Mouse (Mus musculus) heart, embryonic 12.5 days (tissue): Measurements from ENCODE around the gene Stoml2. TPM values are rescaled to one million over a fixed set of nuclear protein-coding genes. Genes with fewer than 3 reads are reported as not detected.

Experiments used
- ATAC-seq: fragments of 200-750 bp; cut with Nextera tagmentation; 2 replicates; pipeline ENCODE4 v1.8.0; 2017; ENCODE audit warnings: moderate TSS enrichment, moderate library complexity; ENCODE audit not compliant: insufficient number of reproducible peaks, low FRiP score
- H3K27ac ChIP-seq: fragments of 300-500 bp; sonication (generic); 2 replicates; pipeline ENCODE4 v1.5.1; 2016; ENCODE audit warnings: mild to moderate bottlenecking, moderate library complexity; ENCODE audit not compliant: poor library complexity, severe bottlenecking
- H3K27me3 ChIP-seq: fragments of 300-500 bp; sonication (generic); replicated peaks from 2 replicates; pipeline ENCODE4 v1.6.1; 2016; ENCODE audit warnings: mild to moderate bottlenecking, moderate library complexity
- H3K36me3 ChIP-seq: fragments of 300-500 bp; sonication (generic); 2 replicates; pipeline ENCODE4 v1.6.1; 2016; ENCODE audit warnings: mild to moderate bottlenecking, moderate library complexity
- H3K4me1 ChIP-seq: fragments of 300-500 bp; sonication (generic); replicated peaks from 2 replicates; pipeline ENCODE4 v1.6.1; 2016; ENCODE audit warnings: mild to moderate bottlenecking
- H3K4me2 ChIP-seq: fragments of 300-500 bp; sonication (generic); 2 replicates; pipeline ENCODE4 v1.6.1; 2016; ENCODE audit warnings: mild to moderate bottlenecking, moderate library complexity
- H3K4me3 ChIP-seq: fragments of 300-500 bp; sonication (generic); 2 replicates; pipeline ENCODE4 v1.5.1; 2016; ENCODE audit warnings: mild to moderate bottlenecking
- H3K9ac ChIP-seq: fragments of 300-500 bp; sonication (generic); 2 replicates; pipeline ENCODE4 v1.6.1; 2016; ENCODE audit warnings: mild to moderate bottlenecking, moderate library complexity
- H3K9me3 ChIP-seq: fragments of 300-500 bp; sonication (generic); replicated peaks from 2 replicates; pipeline ENCODE4 v1.6.1; 2016; ENCODE audit warnings: mild to moderate bottlenecking, moderate library complexity
- WGBS: fragments of 180-500 bp; shearing (Covaris S2); methylation state at CpG from one replicate; pipeline ENCODE4 v1.1.7; 2016; 5-methylcytosine and 5-hydroxymethylcytosine counted together
- polyA plus RNA-seq: library from polyadenylated mRNA; unstranded; fragments of >200 nt; fragmentation: Nextera tagmentation; extraction: Ambion mirVana; gene quantifications from 2 replicates; pipeline ENCODE4 v1.2.1, GENCODE M21; 2016

The Stoml2 gene
- 208 and 219 TPM in 2 replicates for polyA plus RNA-seq

DNA sequence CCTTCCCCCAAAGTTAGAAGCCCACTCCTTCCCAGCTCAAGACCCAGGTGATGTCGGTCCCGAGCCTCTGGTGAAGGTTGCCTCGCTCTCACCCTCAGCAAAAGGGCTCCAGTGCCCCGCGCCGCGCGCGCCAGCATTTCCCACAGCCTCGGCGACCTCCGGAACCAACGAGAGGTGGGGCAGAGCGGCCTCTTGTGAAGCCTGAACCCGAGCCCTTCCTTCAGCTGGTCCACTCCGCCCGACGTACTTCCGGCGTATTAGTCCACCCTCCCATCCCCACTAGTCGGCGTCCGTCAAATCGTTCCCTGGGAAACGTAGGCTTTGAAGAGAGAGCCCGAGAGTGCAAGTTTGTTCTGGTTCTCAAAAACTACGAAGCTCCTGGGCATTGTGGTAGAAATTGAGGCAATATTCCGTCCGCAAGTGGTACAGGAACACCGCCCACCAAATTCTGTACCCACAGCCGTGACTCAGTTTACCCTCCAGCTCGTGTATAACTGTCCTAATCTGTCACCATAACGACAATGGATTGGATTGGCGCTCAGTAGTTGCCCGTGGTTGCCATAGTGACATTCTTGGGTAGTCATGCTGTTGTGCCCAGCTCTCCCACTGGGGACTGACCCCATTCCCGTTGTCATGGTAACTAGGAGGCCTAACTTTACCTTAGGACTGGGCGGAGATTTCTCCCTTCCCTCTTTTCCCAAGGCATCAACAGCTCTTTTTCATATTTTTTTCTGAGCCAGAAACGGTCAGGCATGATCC, at the start of gene Stoml2:
Gene Stoml2, minus strand, starts transcription at position 474 of the 759 bp plus-strand sequence.
- Histone ChIP-seq H3K27ac (peak within 1 kb of the TSS; percentile 85), H3K9ac (peak within 1 kb of the TSS; percentile 86), H3K4me3 (peak within 1 kb of the TSS; percentile 75), H3K27me3 (no peaks in the 10 kb centered on the region), H3K4me2 (peak within 1 kb of the TSS; percentile 87), H3K9me3 (no peaks in the 10 kb centered on the region), H3K4me1 (peaks cover 13% of the 10 kb centered on the region), H3K36me3 (peaks cover 71% of the 10 kb centered on the region)
- ATAC-seq: peak; percentile 95
- WGBS: 1% methylated on average over 38 of the region's 38 CpGs

- 0 out of 2 replicates have a peak, but pooled peaks cover 3% of the 10 kb centered on the region for H3K4me1 ChIP-seq
- H3K36me3 ChIP-seq: no peaks in the 10 kb centered on the region
- no peaks in the 10 kb centered on the region for H3K9me3 ChIP-seq
- no peaks in the 10 kb centered on the region for H3K27me3 ChIP-seq
- no peak overlapping the region for H3K9ac ChIP-seq
- no peak overlapping the region for H3K4me2 ChIP-seq
- WGBS: 63% methylated on average over 7 of the region's 7 CpGs
- ATAC-seq: no peak
- H3K27ac ChIP-seq: no peak overlapping the region
- H3K4me3 ChIP-seq: no peak overlapping the region
Measured at GRCm38 (mm10) chr4:43078071-43078718, 46.7 kb upstream of the Stoml2 start.

- H3K27ac ChIP-seq: no peak overlapping the region
- no peaks in the 10 kb centered on the region for H3K36me3 ChIP-seq
- H3K27me3 ChIP-seq: no peaks in the 10 kb centered on the region
- no peak overlapping the region for H3K4me2 ChIP-seq
- H3K9ac ChIP-seq: no peak overlapping the region
- 0 out of 2 replicates have a peak, but pooled peaks cover 3% of the 10 kb centered on the region for H3K4me1 ChIP-seq
- no peaks in the 10 kb centered on the region for H3K9me3 ChIP-seq
- H3K4me3 ChIP-seq: no peak overlapping the region
- ATAC-seq: no peak
Measured at GRCm38 (mm10) chr4:43074923-43075322, 43.4 kb upstream of the Stoml2 start.

DNA sequence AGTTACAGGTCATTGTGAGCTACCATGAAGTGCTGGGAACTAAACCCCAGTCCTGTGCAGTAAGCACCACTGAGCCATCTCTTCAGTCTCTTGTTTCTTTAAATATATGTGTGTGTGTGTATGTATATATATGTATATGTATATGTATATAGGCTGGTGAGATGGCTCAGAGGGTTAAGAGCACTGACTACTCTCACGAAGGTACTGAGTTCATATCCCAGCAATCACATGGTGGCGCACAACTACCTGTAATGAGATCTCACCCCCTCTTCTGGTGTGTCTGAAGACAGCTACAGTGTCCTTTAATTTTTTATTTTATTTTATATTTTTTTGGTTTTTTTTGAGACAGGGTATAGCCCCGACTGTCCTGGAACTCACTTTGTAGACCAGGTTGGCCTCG, 34.0 kb upstream of the Stoml2 start:
- Histone ChIP-seq H3K36me3 (no peaks in the 10 kb centered on the region), H3K4me1 (peaks cover 13% of the 10 kb centered on the region; the same call in 1 of the 2 replicates), H3K27ac (no peak overlapping the region), H3K4me2 (no peak overlapping the region), H3K9ac (no peak overlapping the region), H3K27me3 (no peaks in the 10 kb centered on the region), H3K9me3 (no peaks in the 10 kb centered on the region), H3K4me3 (no peak overlapping the region)
- ATAC-seq: no peak
- 89% methylated on average over 4 of the region's 4 CpGs for WGBS

GRCm38 (mm10) chr4:43060286-43060685, 28.8 kb upstream of the Stoml2 start:
- no peaks in the 10 kb centered on the region for H3K9me3 ChIP-seq
- H3K9ac ChIP-seq: no peak overlapping the region
- peaks cover 15% of the 10 kb centered on the region; the same call in 1 of the 2 replicates for H3K4me1 ChIP-seq
- H3K36me3 ChIP-seq: no peaks in the 10 kb centered on the region
- 47% methylated on average over 3 of the region's 3 CpGs for WGBS
- H3K27me3 ChIP-seq: no peaks in the 10 kb centered on the region
- ATAC-seq: no peak
- no peak overlapping the region for H3K27ac ChIP-seq
- H3K4me2 ChIP-seq: no peak overlapping the region
- H3K4me3 ChIP-seq: peak overlapping the region; percentile 76

GRCm38 (mm10) chr4:43059697-43060096, 28.2 kb upstream of the Stoml2 start:
- H3K36me3 ChIP-seq: no peaks in the 10 kb centered on the region
- no peak for ATAC-seq
- peak overlapping the region; percentile 76 for H3K4me3 ChIP-seq
- H3K9me3 ChIP-seq: no peaks in the 10 kb centered on the region
- peak overlapping the region; percentile 83 for H3K4me2 ChIP-seq
- no peak overlapping the region for H3K27ac ChIP-seq
- no peaks in the 10 kb centered on the region for H3K27me3 ChIP-seq
- peaks cover 15% of the 10 kb centered on the region; the same call in 1 of the 2 replicates for H3K4me1 ChIP-seq
- WGBS: 37% methylated on average over 3 of the region's 3 CpGs
- peak overlapping the region; percentile 81 for H3K9ac ChIP-seq

GRCm38 (mm10) chr4:43058753-43059654, 27.5 kb upstream of the Stoml2 start, which contains the start of gene Unc13b:
Unc13b (plus strand) TSS chr4:43058953.
- H3K4me2 ChIP-seq: peak within 1 kb of the TSS; percentile 83
- H3K4me1 ChIP-seq: peaks cover 15% of the 10 kb centered on the region; the same call in 1 of the 2 replicates
- no peaks in the 10 kb centered on the region for H3K36me3 ChIP-seq
- WGBS: under 1% methylated on average over 78 of the region's 90 CpGs
- H3K27me3 ChIP-seq: no peaks in the 10 kb centered on the region
- peak; percentile 97 for ATAC-seq
- H3K4me3 ChIP-seq: peak within 1 kb of the TSS; percentile 76
- peak within 1 kb of the TSS; percentile 77 for H3K27ac ChIP-seq
- peak within 1 kb of the TSS; percentile 81 for H3K9ac ChIP-seq
- no peaks in the 10 kb centered on the region for H3K9me3 ChIP-seq

GRCm38 (mm10) chr4:43058392-43058752, 26.9 kb upstream of the Stoml2 start:
- Histone ChIP-seq H3K9me3 (no peaks in the 10 kb centered on the region), H3K4me3 (peak overlapping the region; percentile 76), H3K4me1 (peaks cover 15% of the 10 kb centered on the region; the same call in 1 of the 2 replicates), H3K27me3 (no peaks in the 10 kb centered on the region), H3K4me2 (peak overlapping the region; percentile 83), H3K9ac (0 out of 2 replicates have a peak overlapping the region, but pooled peaks have one; percentile 81), H3K36me3 (no peaks in the 10 kb centered on the region), H3K27ac (no peak overlapping the region)
- WGBS: 25% methylated on average over 8 of the region's 8 CpGs
- no peak for ATAC-seq

DNA sequence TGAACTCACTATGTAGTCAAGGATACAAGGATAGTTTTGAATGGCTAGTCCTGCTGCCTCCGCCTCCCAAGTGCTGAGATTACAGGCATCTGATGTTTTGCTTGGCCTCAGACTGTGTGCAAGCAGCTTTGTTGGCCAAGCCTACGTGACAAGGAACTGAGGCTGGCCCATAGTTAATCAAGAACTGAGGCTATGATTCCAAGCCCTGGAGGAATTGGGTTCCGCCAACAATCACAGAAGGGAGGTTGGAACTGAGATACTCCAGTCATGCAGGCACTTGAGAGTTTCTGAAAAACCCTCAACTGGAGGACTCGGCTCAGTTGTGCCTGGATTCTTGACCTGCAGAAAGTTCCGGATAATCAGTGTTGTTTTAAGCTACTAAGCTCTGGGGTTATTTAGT, 26.1 kb upstream of the Stoml2 start:
- Histone ChIP-seq H3K9me3 (no peaks in the 10 kb centered on the region), H3K27me3 (no peaks in the 10 kb centered on the region), H3K36me3 (no peaks in the 10 kb centered on the region), H3K9ac (no peak overlapping the region), H3K27ac (no peak overlapping the region), H3K4me3 (no peak overlapping the region), H3K4me2 (no peak overlapping the region), H3K4me1 (peaks cover 15% of the 10 kb centered on the region; the same call in 1 of the 2 replicates)
- WGBS: 77% methylated on average over 5 of the region's 5 CpGs
- ATAC-seq: no peak

GRCm38 (mm10) chr4:43052627-43053026, 21.1 kb upstream of the Stoml2 start:
- Histone ChIP-seq H3K4me1 (0 out of 2 replicates have a peak, but pooled peaks cover under 1% of the 10 kb centered on the region), H3K4me2 (no peak overlapping the region), H3K27ac (no peak overlapping the region), H3K9me3 (no peaks in the 10 kb centered on the region), H3K36me3 (no peaks in the 10 kb centered on the region), H3K9ac (no peak overlapping the region), H3K4me3 (no peak overlapping the region), H3K27me3 (no peaks in the 10 kb centered on the region)
- 0 out of 2 replicates have a peak, but pooled peaks have one; percentile 45 for ATAC-seq
- WGBS: 12% methylated on average over 4 of the region's 4 CpGs
